Mouse (Mus musculus): ENCODE measurements around the gene Polr3b. TPM values are rescaled to one million over a fixed set of nuclear protein-coding genes. Genes with fewer than 3 reads are reported as not detected.

Polr3b gene
- polyA plus RNA-seq, 1 experiment from 2014 or later, result 15.7 TPM

GRCm38 (mm10) chr10:84757426-84758199 is 135.5 kb downstream of the Polr3b start:
- H3K27ac ChIP-seq (ENCODE audit: low read length), result no peak overlapping the region
- H3K36me3 ChIP-seq (ENCODE audit: control insufficient read depth, insufficient read depth), result no peaks in the 10 kb centered on the region
- peak overlapping the region; percentile 52 for H3K4me3 ChIP-seq (replicated peaks; ENCODE audit: low read length)
- WGBS, result 15% methylated on average over 22 of the region's 22 CpGs
- ATAC-seq, result no peak
- peak overlapping the region; percentile 93 for H3K4me2 ChIP-seq (ENCODE audit: low read length)
- H3K4me1 ChIP-seq (replicated peaks; ENCODE audit: control insufficient read depth, insufficient read depth, low read length), result peaks cover 52% of the 10 kb centered on the region
- H3K9me3 ChIP-seq (ENCODE audit: control insufficient read depth, low read length), result no peaks in the 10 kb centered on the region
- peak overlapping the region; percentile 31; the same call in 1 of the 2 replicates for H3K9ac ChIP-seq (replicated peaks; ENCODE audit: low read depth, low read length)
- H3K27me3 ChIP-seq (replicated peaks; ENCODE audit: control insufficient read depth, insufficient read depth, low read length), result peaks cover 32% of the 10 kb centered on the region

DNA sequence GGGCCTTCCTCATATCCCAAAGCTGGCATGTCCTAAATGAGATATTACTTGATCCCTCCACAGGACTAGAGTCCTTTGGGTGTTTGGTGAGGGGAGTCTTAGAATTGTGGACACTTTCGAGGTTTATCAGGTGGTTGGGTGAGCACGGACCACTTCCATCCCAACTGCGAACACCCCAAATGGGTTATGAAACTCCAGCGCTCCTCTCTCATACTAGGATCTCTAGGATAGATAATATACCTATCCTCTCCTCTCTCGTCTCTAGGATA is 136.0 kb downstream of the Polr3b start:
- Histone ChIP-seq H3K4me1 (replicated peaks; ENCODE audit: control insufficient read depth, insufficient read depth, low read length) (peaks cover 52% of the 10 kb centered on the region), H3K27ac (ENCODE audit: low read length) (no peak overlapping the region), H3K9ac (replicated peaks; ENCODE audit: low read depth, low read length) (no peak overlapping the region), H3K36me3 (ENCODE audit: control insufficient read depth, insufficient read depth) (no peaks in the 10 kb centered on the region), H3K9me3 (ENCODE audit: control insufficient read depth, low read length) (no peaks in the 10 kb centered on the region), H3K27me3 (replicated peaks; ENCODE audit: control insufficient read depth, insufficient read depth, low read length) (peaks cover 30% of the 10 kb centered on the region), H3K4me2 (ENCODE audit: low read length) (peak overlapping the region; percentile 93), H3K4me3 (replicated peaks; ENCODE audit: low read length) (peak overlapping the region; percentile 52)
- 12% methylated on average over 5 of the region's 5 CpGs for WGBS
- no peak for ATAC-seq

- Histone ChIP-seq H3K9me3 (ENCODE audit: control insufficient read depth, low read length) (no peaks in the 10 kb centered on the region), H3K4me1 (replicated peaks; ENCODE audit: control insufficient read depth, insufficient read depth, low read length) (peaks cover 52% of the 10 kb centered on the region), H3K9ac (replicated peaks; ENCODE audit: low read depth, low read length) (peak overlapping the region; percentile 42), H3K27ac (ENCODE audit: low read length) (no peak overlapping the region), H3K36me3 (ENCODE audit: control insufficient read depth, insufficient read depth) (no peaks in the 10 kb centered on the region), H3K4me3 (replicated peaks; ENCODE audit: low read length) (peak overlapping the region; percentile 52), H3K4me2 (ENCODE audit: low read length) (peak overlapping the region; percentile 93), H3K27me3 (replicated peaks; ENCODE audit: control insufficient read depth, insufficient read depth, low read length) (peaks cover 28% of the 10 kb centered on the region)
- no peak for ATAC-seq
- 3% methylated on average over 51 of the region's 51 CpGs for WGBS
Measured at GRCm38 (mm10) chr10:84758483-84759431, 136.7 kb downstream of the Polr3b start.

- Histone ChIP-seq H3K4me1 (replicated peaks; ENCODE audit: control insufficient read depth, insufficient read depth, low read length) (peaks cover 47% of the 10 kb centered on the region), H3K27me3 (replicated peaks; ENCODE audit: control insufficient read depth, insufficient read depth, low read length) (peaks cover 21% of the 10 kb centered on the region), H3K9ac (replicated peaks; ENCODE audit: low read depth, low read length) (peak overlapping the region; percentile 23), H3K4me2 (ENCODE audit: low read length) (peak overlapping the region; percentile 93), H3K9me3 (ENCODE audit: control insufficient read depth, low read length) (no peaks in the 10 kb centered on the region), H3K27ac (ENCODE audit: low read length) (no peak overlapping the region), H3K36me3 (ENCODE audit: control insufficient read depth, insufficient read depth) (no peaks in the 10 kb centered on the region), H3K4me3 (replicated peaks; ENCODE audit: low read length) (peak overlapping the region; percentile 52)
- ATAC-seq, result no peak
- 15% methylated on average over 16 of the region's 16 CpGs for whole genome bisulfite sequencing
Measured at GRCm38 (mm10) chr10:84759511-84760117, 137.5 kb downstream of the Polr3b start.

- Histone ChIP-seq H3K27me3 (replicated peaks; ENCODE audit: control insufficient read depth, insufficient read depth, low read length) (peaks cover 21% of the 10 kb centered on the region), H3K4me3 (replicated peaks; ENCODE audit: low read length) (peak overlapping the region; percentile 37), H3K36me3 (ENCODE audit: control insufficient read depth, insufficient read depth) (no peaks in the 10 kb centered on the region), H3K9me3 (ENCODE audit: control insufficient read depth, low read length) (no peaks in the 10 kb centered on the region), H3K9ac (replicated peaks; ENCODE audit: low read depth, low read length) (peak overlapping the region; percentile 23), H3K4me1 (replicated peaks; ENCODE audit: control insufficient read depth, insufficient read depth, low read length) (peaks cover 39% of the 10 kb centered on the region), H3K4me2 (ENCODE audit: low read length) (peak overlapping the region; percentile 93), H3K27ac (ENCODE audit: low read length) (no peak overlapping the region)
- 8% methylated on average over 46 of the region's 46 CpGs for WGBS
- ATAC-seq, result peak; percentile 57
Measured at GRCm38 (mm10) chr10:84760118-84761111, 138.3 kb downstream of the Polr3b start.

DNA sequence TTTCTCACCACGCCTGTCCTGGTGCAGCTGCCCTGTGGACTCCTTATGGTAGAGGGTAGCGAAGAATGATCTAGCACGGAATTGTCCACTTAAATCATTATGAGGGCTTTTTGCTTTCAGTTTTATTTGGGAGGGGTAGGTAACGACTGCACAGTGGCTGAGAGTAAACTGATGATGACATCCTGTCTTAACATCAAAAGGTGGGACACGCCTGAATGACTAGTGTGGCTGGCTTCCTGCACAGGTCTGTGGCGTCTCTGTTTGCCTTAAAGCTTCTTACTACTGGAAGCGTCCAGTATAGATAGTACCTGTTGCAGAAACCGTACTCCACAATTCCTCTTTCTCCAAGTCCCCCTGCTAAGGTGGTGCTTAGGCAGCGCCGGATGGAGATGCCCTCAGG is 146.7 kb downstream of the Polr3b start:
- WGBS, result 88% methylated on average over 10 of the region's 10 CpGs

GRCm38 (mm10) chr10:84772380-84773130 is 150.5 kb downstream of the Polr3b start:
- H3K27me3 ChIP-seq (replicated peaks; ENCODE audit: control insufficient read depth, insufficient read depth, low read length), result no peaks in the 10 kb centered on the region
- no peaks in the 10 kb centered on the region for H3K9me3 ChIP-seq (ENCODE audit: control insufficient read depth, low read length)
- WGBS, result 66% methylated on average over 4 of the region's 4 CpGs
- H3K4me2 ChIP-seq (ENCODE audit: low read length), result no peak overlapping the region
- ATAC-seq, result no peak
- 0 out of 2 replicates have a peak, but pooled peaks cover 2% of the 10 kb centered on the region for H3K4me1 ChIP-seq (replicated peaks; ENCODE audit: control insufficient read depth, insufficient read depth, low read length)
- H3K9ac ChIP-seq (replicated peaks; ENCODE audit: low read depth, low read length), result no peak overlapping the region
- H3K27ac ChIP-seq (ENCODE audit: low read length), result no peak overlapping the region
- H3K36me3 ChIP-seq (ENCODE audit: control insufficient read depth, insufficient read depth), result no peaks in the 10 kb centered on the region
- H3K4me3 ChIP-seq (replicated peaks; ENCODE audit: low read length), result no peak overlapping the region

More for the DNA sequence above, 146.7 kb downstream of the Polr3b start:
- Histone ChIP-seq H3K9ac (replicated peaks; ENCODE audit: low read depth, low read length) (no peak overlapping the region), H3K4me3 (replicated peaks; ENCODE audit: low read length) (no peak overlapping the region), H3K4me2 (ENCODE audit: low read length) (no peak overlapping the region), H3K36me3 (ENCODE audit: control insufficient read depth, insufficient read depth) (no peaks in the 10 kb centered on the region), H3K9me3 (ENCODE audit: control insufficient read depth, low read length) (no peaks in the 10 kb centered on the region), H3K4me1 (replicated peaks; ENCODE audit: control insufficient read depth, insufficient read depth, low read length) (0 out of 2 replicates have a peak, but pooled peaks cover 2% of the 10 kb centered on the region), H3K27ac (ENCODE audit: low read length) (no peak overlapping the region), H3K27me3 (replicated peaks; ENCODE audit: control insufficient read depth, insufficient read depth, low read length) (no peaks in the 10 kb centered on the region)
- ATAC-seq, result no peak

DNA sequence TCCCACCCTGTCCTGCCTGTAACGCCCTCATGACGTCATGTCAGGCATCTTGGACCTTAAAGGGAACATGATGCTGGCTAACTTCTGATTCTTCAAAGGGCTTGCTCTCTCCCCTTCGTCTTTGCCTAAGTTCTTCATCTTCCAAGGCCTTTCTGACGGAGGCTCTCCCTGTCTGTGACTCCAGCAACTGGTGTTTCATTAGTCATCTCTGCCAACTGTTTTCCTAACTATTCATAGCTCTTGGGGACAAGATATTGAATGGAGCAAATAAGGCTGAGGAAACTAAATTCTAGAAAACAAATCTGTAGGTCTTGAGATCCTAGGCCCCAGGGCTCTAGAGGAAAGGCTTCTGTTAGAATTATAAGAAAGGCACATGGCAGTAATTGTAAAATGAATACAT is 151.8 kb downstream of the Polr3b start:
- Histone ChIP-seq H3K27ac (ENCODE audit: low read length) (no peak overlapping the region), H3K4me2 (ENCODE audit: low read length) (no peak overlapping the region), H3K27me3 (replicated peaks; ENCODE audit: control insufficient read depth, insufficient read depth, low read length) (no peaks in the 10 kb centered on the region), H3K4me1 (replicated peaks; ENCODE audit: control insufficient read depth, insufficient read depth, low read length) (0 out of 2 replicates have a peak, but pooled peaks cover 2% of the 10 kb centered on the region), H3K4me3 (replicated peaks; ENCODE audit: low read length) (no peak overlapping the region), H3K9ac (replicated peaks; ENCODE audit: low read depth, low read length) (no peak overlapping the region), H3K36me3 (ENCODE audit: control insufficient read depth, insufficient read depth) (no peaks in the 10 kb centered on the region), H3K9me3 (ENCODE audit: control insufficient read depth, low read length) (no peaks in the 10 kb centered on the region)
- WGBS, result 91% methylated on average over 4 of the region's 4 CpGs
- no peak for ATAC-seq
